In the genomic region with DNA sequence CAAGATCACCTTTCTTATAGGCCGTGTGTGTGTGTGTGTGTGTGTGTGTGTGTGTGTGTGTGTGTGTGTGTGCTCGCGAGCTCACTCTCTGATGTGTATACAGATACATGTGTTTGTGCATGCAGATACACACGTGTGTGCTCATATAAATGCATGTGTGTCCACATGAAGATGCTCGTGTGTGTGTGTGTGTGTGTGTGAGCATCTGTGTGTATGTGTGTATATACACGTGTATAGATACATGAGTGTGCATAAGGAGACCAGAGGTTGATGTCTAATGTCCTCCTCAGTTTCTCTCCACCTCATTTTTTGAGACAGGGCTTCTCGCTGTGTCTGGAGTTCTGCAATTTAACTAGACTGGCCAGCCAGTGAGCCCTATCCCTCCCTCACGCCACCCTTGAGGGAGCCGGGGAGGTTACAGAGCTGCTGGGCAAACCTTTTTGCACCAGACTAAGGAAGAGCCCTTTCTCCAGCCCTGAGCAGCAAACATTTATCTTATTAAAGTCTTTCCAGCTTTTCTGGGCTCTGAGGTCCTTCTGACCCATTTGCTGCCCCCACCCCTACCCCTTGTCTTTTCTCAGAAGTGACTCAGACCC, we compare ENCODE assay signal across 9 mouse cellular contexts. TPM values are rescaled to one million over a fixed set of nuclear protein-coding genes. Genes with fewer than 3 reads are reported as not detected.
DNase-seq lines count a peak whose midpoint lies in the region; ATAC-seq lines count a peak whose summit lies in the region.
"Had no signal": no experiment of that assay in that cellular context is flagged by ENCODE, and none has a peak within 500 bp of the region (broad histone marks: within the 10 kb centered on the region; RNA-seq: fewer than 3 reads in every experiment).

No protein-coding gene starts in this region.

- H3K36me3 ChIP-seq in liver, embryonic 11.5 days (ENCODE audit: control insufficient read depth, insufficient read depth, low read length) = no peaks in the 10 kb centered on the region
- H3K36me3 ChIP-seq in embryonic facial prominence, embryonic 11.5 days (replicated peaks; ENCODE audit: control insufficient read depth, insufficient read depth, low read depth, low read length) = no peaks in the 10 kb centered on the region
- H3K36me3 ChIP-seq in hindbrain, embryonic 15.5 days = no peaks in the 10 kb centered on the region
- H3K36me3 ChIP-seq in midbrain, embryonic 14.5 days (ENCODE audit: control insufficient read depth, insufficient read depth, low read length) = no peaks in the 10 kb centered on the region

- no peak overlapping the region for H3K4me3 ChIP-seq in liver, embryonic 11.5 days (ENCODE audit: low read depth, low read length)
- no peak overlapping the region for H3K4me3 ChIP-seq in embryonic facial prominence, embryonic 11.5 days (ENCODE audit: low read depth, low read length)
- H3K4me3 ChIP-seq in hindbrain, embryonic 15.5 days = no peak overlapping the region
- H3K4me3 ChIP-seq in midbrain, embryonic 14.5 days (replicated peaks; ENCODE audit: low read depth, low read length) = no peak overlapping the region

- 61% methylated on average over 9 of the region's 9 CpGs for WGBS in liver, embryonic 11.5 days
- 64% methylated on average over 9 of the region's 9 CpGs for WGBS in embryonic facial prominence, embryonic 11.5 days
- 67% methylated on average over 9 of the region's 9 CpGs for WGBS in hindbrain, embryonic 15.5 days
- 63% methylated on average over 9 of the region's 9 CpGs for WGBS in midbrain, embryonic 14.5 days

- peaks cover 43% of the 10 kb centered on the region for H3K4me1 ChIP-seq in liver, embryonic 11.5 days (replicated peaks; ENCODE audit: control insufficient read depth, insufficient read depth, low read length)
- H3K4me1 ChIP-seq in embryonic facial prominence, embryonic 11.5 days (ENCODE audit: control insufficient read depth, insufficient read depth, low read length) = peaks cover 7% of the 10 kb centered on the region
- H3K4me1 ChIP-seq in hindbrain, embryonic 15.5 days (replicated peaks) = peaks cover 26% of the 10 kb centered on the region
- H3K4me1 ChIP-seq in midbrain, embryonic 14.5 days (ENCODE audit: control insufficient read depth, insufficient read depth, low read length) = peaks cover 13% of the 10 kb centered on the region

- intact Hi-C loops in left cerebral cortex, postnatal 4 days (cut with DNase I) = no loop called here

- no peaks in the 10 kb centered on the region for H3K9me3 ChIP-seq in liver, embryonic 11.5 days (ENCODE audit: control insufficient read depth, low read length)
- H3K9me3 ChIP-seq in embryonic facial prominence, embryonic 11.5 days (replicated peaks; ENCODE audit: control insufficient read depth, low read length) = no peaks in the 10 kb centered on the region
- no peaks in the 10 kb centered on the region for H3K9me3 ChIP-seq in hindbrain, embryonic 15.5 days
- H3K9me3 ChIP-seq in midbrain, embryonic 14.5 days (ENCODE audit: control insufficient read depth, low read length) = no peaks in the 10 kb centered on the region

- DNase-seq in liver, embryonic 11.5 days (ENCODE audit: low spot score) = no peak
- DNase-seq in liver = no peak
- DNase-seq in embryonic facial prominence, embryonic 11.5 days (ENCODE audit: low spot score) = no peak
- no peak for DNase-seq in midbrain, embryonic 14.5 days
- no peak for DNase-seq in T-cell, adult 2 months (ENCODE audit: low spot score)
- no peak for DNase-seq in left cerebral cortex, postnatal 4 days
- no peak for DNase-seq in left cerebral cortex, adult 9 months (ENCODE audit: low spot score in 2 of 2)

- peak overlapping the region; percentile 46 for H3K4me2 ChIP-seq in liver, embryonic 11.5 days
- H3K4me2 ChIP-seq in embryonic facial prominence, embryonic 11.5 days (ENCODE audit: low read depth, low read length) = no peak overlapping the region
- peak overlapping the region; percentile 16; the same call in 1 of the 2 replicates for H3K4me2 ChIP-seq in hindbrain, embryonic 15.5 days
- no peak overlapping the region for H3K4me2 ChIP-seq in midbrain, embryonic 14.5 days (ENCODE audit: low read length)

- H3K27me3 ChIP-seq in liver, embryonic 11.5 days (replicated peaks; ENCODE audit: control insufficient read depth, insufficient read depth, low read length) = no peaks in the 10 kb centered on the region
- no peaks in the 10 kb centered on the region for H3K27me3 ChIP-seq in embryonic facial prominence, embryonic 11.5 days (ENCODE audit: control insufficient read depth, insufficient read depth, low read length)
- no peaks in the 10 kb centered on the region for H3K27me3 ChIP-seq in hindbrain, embryonic 15.5 days
- H3K27me3 ChIP-seq in midbrain, embryonic 14.5 days (ENCODE audit: control insufficient read depth, insufficient read depth, low read length) = no peaks in the 10 kb centered on the region

- H3K9ac ChIP-seq in liver, embryonic 11.5 days (ENCODE audit: low read depth, low read length) = peak overlapping the region; percentile 13
- no peak overlapping the region; the same call in 1 of the 2 replicates for H3K9ac ChIP-seq in embryonic facial prominence, embryonic 11.5 days (replicated peaks; ENCODE audit: low read length)
- no peak overlapping the region for H3K9ac ChIP-seq in hindbrain, embryonic 15.5 days
- H3K9ac ChIP-seq in midbrain, embryonic 14.5 days (replicated peaks; ENCODE audit: low read length) = no peak overlapping the region

- no peak for ATAC-seq in liver, embryonic 11.5 days (replicated peaks; ENCODE audit: low FRiP score)
- ATAC-seq in embryonic facial prominence, embryonic 11.5 days (replicated peaks; ENCODE audit: insufficient number of reproducible peaks, low FRiP score, low TSS enrichment, low read depth) = no peak
- peak; percentile 24; the same call in 1 of the 2 replicates for ATAC-seq in hindbrain, embryonic 15.5 days (ENCODE audit: low FRiP score, low read depth)
- ATAC-seq in midbrain, embryonic 14.5 days (ENCODE audit: low FRiP score, low TSS enrichment) = no peak

- H3K27ac ChIP-seq in liver, embryonic 11.5 days (ENCODE audit: low read depth, low read length) = peak overlapping the region; percentile 87
- peak overlapping the region; percentile 42 for H3K27ac ChIP-seq in embryonic facial prominence, embryonic 11.5 days (replicated peaks; ENCODE audit: low read depth, low read length)
- H3K27ac ChIP-seq in hindbrain, embryonic 15.5 days (replicated peaks) = peak overlapping the region; percentile 31
- H3K27ac ChIP-seq in midbrain, embryonic 14.5 days (replicated peaks; ENCODE audit: low read depth, low read length) = 0 out of 2 replicates have a peak overlapping the region, but pooled peaks have one; percentile 9

RNA-seq across cellular contexts. Expression of gene Ccin, which starts 11.6 kb away (rescaled TPM):
- not detected in 2 replicates for polyA plus RNA-seq in liver, embryonic 11.5 days (2014; fragmentation: Nextera tagmentation; extraction: Ambion mirVana)
- polyA plus RNA-seq in embryonic facial prominence, embryonic 11.5 days (2014; fragmentation: Nextera tagmentation; extraction: Ambion mirVana) = not detected in 2 replicates
- not detected in 2 replicates for polyA plus RNA-seq in hindbrain, embryonic 15.5 days (2015; fragmentation: Nextera tagmentation; extraction: Ambion mirVana)
- not detected in 2 replicates for polyA plus RNA-seq in midbrain, embryonic 14.5 days (2014; fragmentation: Nextera tagmentation; extraction: Ambion mirVana)
- under 1 TPM in 1 of 2 experiments, not detected in 1; 0.26 TPM for total RNA-seq in left cerebral cortex, postnatal 4 days (2021)
- total RNA-seq: gastrocnemius, adult 8-10 months had no signal

RNA-seq across cellular contexts. Expression of gene Glipr2, which starts 14.4 kb away (rescaled TPM):
- 71.4 and 81.6 TPM in 2 replicates for polyA plus RNA-seq in liver, embryonic 11.5 days (2014; fragmentation: Nextera tagmentation; extraction: Ambion mirVana)
- 135 and 142 TPM in 2 replicates for polyA plus RNA-seq in embryonic facial prominence, embryonic 11.5 days (2014; fragmentation: Nextera tagmentation; extraction: Ambion mirVana)
- 35.2 and 38.8 TPM in 2 replicates for polyA plus RNA-seq in hindbrain, embryonic 15.5 days (2015; fragmentation: Nextera tagmentation; extraction: Ambion mirVana)
- 27.0 and 31.8 TPM in 2 replicates for polyA plus RNA-seq in midbrain, embryonic 14.5 days (2014; fragmentation: Nextera tagmentation; extraction: Ambion mirVana)
- 10 to 100 TPM; 11.1 to 14.9 TPM for total RNA-seq in left cerebral cortex, postnatal 4 days (2021)

RNA-seq across cellular contexts. Expression of gene Clta, which starts 32.6 kb away (rescaled TPM):
- 215 and 216 TPM in 2 replicates for polyA plus RNA-seq in liver, embryonic 11.5 days (2014; fragmentation: Nextera tagmentation; extraction: Ambion mirVana)
- 272 and 273 TPM in 2 replicates for polyA plus RNA-seq in embryonic facial prominence, embryonic 11.5 days (2014; fragmentation: Nextera tagmentation; extraction: Ambion mirVana)
- 342 and 343 TPM in 2 replicates for polyA plus RNA-seq in hindbrain, embryonic 15.5 days (2015; fragmentation: Nextera tagmentation; extraction: Ambion mirVana)
- 317 and 327 TPM in 2 replicates for polyA plus RNA-seq in midbrain, embryonic 14.5 days (2014; fragmentation: Nextera tagmentation; extraction: Ambion mirVana)
- 100 to 1,000 TPM; 333 to 337 TPM for total RNA-seq in left cerebral cortex, postnatal 4 days (2021)

Comparison
In these comparisons a context has a peak if more than half of its experiments do, and no peak if none do; other contexts are left out.
1. H3K27ac ChIP-seq: peak in every context shown above with its lines; median percentile 87 in liver, embryonic 11.5 days; 42 in embryonic facial prominence, embryonic 11.5 days; 31 in hindbrain, embryonic 15.5 days; 9 in midbrain, embryonic 14.5 days.
2. H3K4me2 ChIP-seq: peak in liver, embryonic 11.5 days (single experiment) and hindbrain, embryonic 15.5 days (single experiment); none in embryonic facial prominence, embryonic 11.5 days (single experiment) and midbrain, embryonic 14.5 days (single experiment).